Mouse (Mus musculus): ENCODE results near the gene Nsun2. TPM values are rescaled to one million over a fixed set of nuclear protein-coding genes. Genes with fewer than 3 reads are reported as not detected.
A peak's percentile ranks its signal among the peaks of the same experiment; 100 is the strongest.

Gene Nsun2
- polyA plus RNA-seq, 1 experiment from 2014 or later, result 75.2 TPM

GRCm38 (mm10) chr13:69542571-69543352 lies 9.2 kb downstream of the Nsun2 start:
- no peak overlapping the region for H3K9ac ChIP-seq
- no peaks in the 10 kb centered on the region for H3K36me3 ChIP-seq
- H3K4me3 ChIP-seq, result no peak overlapping the region
- ATAC-seq (ENCODE audit: low FRiP score), result no peak
- no peaks in the 10 kb centered on the region for H3K9me3 ChIP-seq
- no peaks in the 10 kb centered on the region for H3K27me3 ChIP-seq
- H3K4me1 ChIP-seq (replicated peaks), result peaks cover 44% of the 10 kb centered on the region
- H3K4me2 ChIP-seq, result no peak overlapping the region
- WGBS, result 36% methylated on average over 17 of the region's 17 CpGs
- no peak overlapping the region for H3K27ac ChIP-seq

- no peaks in the 10 kb centered on the region for H3K9me3 ChIP-seq
- peak; percentile 41; the same call in 1 of the 2 replicates for ATAC-seq (ENCODE audit: low FRiP score)
- peak overlapping the region; percentile 39 for H3K4me2 ChIP-seq
- no peak overlapping the region for H3K27ac ChIP-seq
- no peaks in the 10 kb centered on the region for H3K27me3 ChIP-seq
- H3K4me1 ChIP-seq (replicated peaks), result peaks cover 39% of the 10 kb centered on the region
- no peaks in the 10 kb centered on the region for H3K36me3 ChIP-seq
- peak overlapping the region; percentile 39; the same call in 1 of the 2 replicates for H3K9ac ChIP-seq
- 34% methylated on average over 12 of the region's 12 CpGs for WGBS
- 0 out of 2 replicates have a peak overlapping the region, but pooled peaks have one; percentile 8 for H3K4me3 ChIP-seq
Measured at GRCm38 (mm10) chr13:69543595-69543994, 10.0 kb downstream of the Nsun2 start.

GRCm38 (mm10) chr13:69545019-69545418 lies 11.5 kb downstream of the Nsun2 start:
- ATAC-seq (ENCODE audit: low FRiP score), result no peak
- Histone ChIP-seq H3K9ac (no peak overlapping the region), H3K4me1 (replicated peaks) (peaks cover 25% of the 10 kb centered on the region), H3K4me3 (no peak overlapping the region), H3K9me3 (no peaks in the 10 kb centered on the region), H3K27ac (no peak overlapping the region), H3K27me3 (no peaks in the 10 kb centered on the region), H3K36me3 (no peaks in the 10 kb centered on the region), H3K4me2 (no peak overlapping the region)
- WGBS, result 20% methylated on average over 3 of the region's 3 CpGs

GRCm38 (mm10) chr13:69547488-69548180 lies 14.1 kb downstream of the Nsun2 start:
- no peak for ATAC-seq (ENCODE audit: low FRiP score)
- no peak overlapping the region for H3K4me3 ChIP-seq
- H3K27me3 ChIP-seq, result no peaks in the 10 kb centered on the region
- H3K9ac ChIP-seq, result no peak overlapping the region
- WGBS, result 67% methylated on average over 16 of the region's 16 CpGs
- H3K9me3 ChIP-seq, result no peaks in the 10 kb centered on the region
- H3K36me3 ChIP-seq, result no peaks in the 10 kb centered on the region
- H3K4me2 ChIP-seq, result no peak overlapping the region
- peaks cover 15% of the 10 kb centered on the region for H3K4me1 ChIP-seq (replicated peaks)
- H3K27ac ChIP-seq, result no peak overlapping the region

DNA sequence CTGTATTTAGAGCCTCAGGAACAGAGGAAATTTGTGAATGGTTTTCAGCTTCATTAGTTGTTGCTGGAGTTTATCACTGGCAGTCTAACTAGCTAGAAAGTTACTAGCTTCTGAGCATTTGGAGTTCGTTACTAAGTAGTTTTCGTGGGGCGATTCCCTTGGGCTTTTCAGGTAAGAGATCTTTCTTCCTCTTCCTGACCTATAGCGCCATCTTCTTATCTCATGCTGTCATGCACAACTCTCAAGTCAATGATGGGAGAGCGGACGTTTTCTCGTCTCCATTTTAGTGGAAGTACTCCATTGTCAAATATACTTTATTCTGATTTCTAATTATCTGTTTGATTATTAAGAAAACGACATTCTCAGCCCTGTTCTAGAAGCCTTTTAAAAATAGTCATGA lies 16.4 kb downstream of the Nsun2 start:
- ATAC-seq (ENCODE audit: low FRiP score), result no peak
- Histone ChIP-seq H3K27me3 (no peaks in the 10 kb centered on the region), H3K9ac (no peak overlapping the region), H3K4me1 (replicated peaks) (no peaks in the 10 kb centered on the region), H3K4me2 (no peak overlapping the region), H3K27ac (no peak overlapping the region), H3K9me3 (no peaks in the 10 kb centered on the region), H3K36me3 (no peaks in the 10 kb centered on the region), H3K4me3 (no peak overlapping the region)
- 53% methylated on average over 8 of the region's 8 CpGs for WGBS

GRCm38 (mm10) chr13:69550831-69551230 lies 17.3 kb downstream of the Nsun2 start:
- no peaks in the 10 kb centered on the region for H3K9me3 ChIP-seq
- 89% methylated on average over 2 of the region's 2 CpGs for WGBS
- H3K9ac ChIP-seq, result no peak overlapping the region
- no peak overlapping the region for H3K4me2 ChIP-seq
- no peaks in the 10 kb centered on the region for H3K27me3 ChIP-seq
- no peak overlapping the region for H3K4me3 ChIP-seq
- H3K4me1 ChIP-seq (replicated peaks), result no peaks in the 10 kb centered on the region
- H3K36me3 ChIP-seq, result no peaks in the 10 kb centered on the region
- no peak overlapping the region for H3K27ac ChIP-seq
- ATAC-seq (ENCODE audit: low FRiP score), result no peak

DNA sequence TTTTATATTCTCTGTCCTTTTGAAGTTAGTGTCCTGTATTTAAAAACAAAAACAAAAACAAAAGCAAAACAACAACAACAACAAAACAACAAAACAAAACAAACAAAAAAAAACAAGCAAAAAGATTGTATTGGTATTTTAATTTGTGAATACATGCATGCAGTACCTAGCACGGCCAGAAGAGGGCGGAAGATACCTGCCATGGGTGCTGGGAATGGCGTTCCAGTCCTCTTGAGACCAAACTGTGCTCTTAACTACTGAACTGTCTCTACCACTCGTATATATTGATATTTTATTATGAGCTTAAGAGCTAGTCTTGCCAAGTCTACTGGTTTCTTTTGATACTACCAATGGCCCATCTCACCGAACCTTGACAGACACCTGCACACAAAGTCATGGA lies 19.5 kb downstream of the Nsun2 start:
- WGBS, result 25% methylated on average over 5 of the region's 5 CpGs
- H3K27me3 ChIP-seq, result no peaks in the 10 kb centered on the region
- 0 out of 2 replicates have a peak, but pooled peaks cover 2% of the 10 kb centered on the region for H3K4me1 ChIP-seq (replicated peaks)
- no peak overlapping the region for H3K4me3 ChIP-seq
- no peak overlapping the region for H3K4me2 ChIP-seq
- no peak overlapping the region for H3K27ac ChIP-seq
- no peaks in the 10 kb centered on the region for H3K36me3 ChIP-seq
- H3K9ac ChIP-seq, result no peak overlapping the region
- no peaks in the 10 kb centered on the region for H3K9me3 ChIP-seq
- ATAC-seq (ENCODE audit: low FRiP score), result no peak

- WGBS, result 79% methylated on average over 9 of the region's 9 CpGs
- ATAC-seq (ENCODE audit: low FRiP score), result no peak
- Histone ChIP-seq H3K27ac (no peak overlapping the region), H3K9ac (no peak overlapping the region), H3K27me3 (no peaks in the 10 kb centered on the region), H3K4me2 (no peak overlapping the region), H3K9me3 (no peaks in the 10 kb centered on the region), H3K36me3 (no peaks in the 10 kb centered on the region), H3K4me1 (replicated peaks) (peaks cover 11% of the 10 kb centered on the region), H3K4me3 (no peak overlapping the region)
Measured at GRCm38 (mm10) chr13:69554255-69554654, 20.7 kb downstream of the Nsun2 start.

- Histone ChIP-seq H3K36me3 (no peaks in the 10 kb centered on the region), H3K27me3 (no peaks in the 10 kb centered on the region), H3K27ac (no peak overlapping the region), H3K4me2 (no peak overlapping the region), H3K4me3 (no peak overlapping the region), H3K9me3 (no peaks in the 10 kb centered on the region), H3K4me1 (replicated peaks) (peaks cover 16% of the 10 kb centered on the region), H3K9ac (no peak overlapping the region)
- 23% methylated on average over 8 of the region's 8 CpGs for WGBS
- ATAC-seq (ENCODE audit: low FRiP score), result no peak
Measured at GRCm38 (mm10) chr13:69555045-69555444, 21.5 kb downstream of the Nsun2 start.

DNA sequence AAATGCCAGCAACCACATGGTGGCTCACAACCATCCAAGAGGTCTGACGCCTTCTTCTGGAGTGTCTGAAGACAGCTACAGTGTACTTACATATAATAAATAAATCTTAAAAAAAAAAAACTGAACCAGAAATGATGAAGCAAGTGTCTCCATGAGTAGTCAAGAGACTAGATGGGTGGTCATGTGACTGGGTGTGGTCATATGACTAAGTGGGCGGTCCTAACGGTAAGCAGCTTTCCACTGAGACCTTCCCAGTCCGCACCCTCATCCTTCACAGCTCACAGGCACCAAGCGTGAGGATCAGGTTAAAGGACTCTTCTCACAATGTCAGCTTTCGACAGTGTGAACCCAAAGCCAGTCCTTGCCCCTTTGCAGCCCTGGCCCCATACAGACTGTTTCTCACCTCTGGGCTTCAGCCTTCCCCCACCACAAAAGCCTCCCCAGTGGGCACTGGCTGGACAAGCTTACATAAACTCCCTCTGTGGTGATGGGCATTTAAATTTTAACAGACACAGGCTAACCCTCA lies 22.5 kb downstream of the Nsun2 start:
- no peaks in the 10 kb centered on the region for H3K9me3 ChIP-seq
- ATAC-seq (ENCODE audit: low FRiP score), result no peak
- H3K4me1 ChIP-seq (replicated peaks), result peaks cover 16% of the 10 kb centered on the region
- no peaks in the 10 kb centered on the region for H3K27me3 ChIP-seq
- H3K4me3 ChIP-seq, result no peak overlapping the region
- H3K27ac ChIP-seq, result no peak overlapping the region
- H3K36me3 ChIP-seq, result no peaks in the 10 kb centered on the region
- H3K9ac ChIP-seq, result no peak overlapping the region
- no peak overlapping the region for H3K4me2 ChIP-seq
- WGBS, result 88% methylated on average over 6 of the region's 6 CpGs

- Histone ChIP-seq H3K27ac (no peak overlapping the region), H3K4me1 (replicated peaks) (peaks cover 16% of the 10 kb centered on the region), H3K4me3 (no peak overlapping the region), H3K4me2 (no peak overlapping the region), H3K9me3 (no peaks in the 10 kb centered on the region), H3K36me3 (no peaks in the 10 kb centered on the region), H3K9ac (no peak overlapping the region), H3K27me3 (no peaks in the 10 kb centered on the region)
- no peak for ATAC-seq (ENCODE audit: low FRiP score)
Measured at GRCm38 (mm10) chr13:69556728-69557127, 23.2 kb downstream of the Nsun2 start.

DNA sequence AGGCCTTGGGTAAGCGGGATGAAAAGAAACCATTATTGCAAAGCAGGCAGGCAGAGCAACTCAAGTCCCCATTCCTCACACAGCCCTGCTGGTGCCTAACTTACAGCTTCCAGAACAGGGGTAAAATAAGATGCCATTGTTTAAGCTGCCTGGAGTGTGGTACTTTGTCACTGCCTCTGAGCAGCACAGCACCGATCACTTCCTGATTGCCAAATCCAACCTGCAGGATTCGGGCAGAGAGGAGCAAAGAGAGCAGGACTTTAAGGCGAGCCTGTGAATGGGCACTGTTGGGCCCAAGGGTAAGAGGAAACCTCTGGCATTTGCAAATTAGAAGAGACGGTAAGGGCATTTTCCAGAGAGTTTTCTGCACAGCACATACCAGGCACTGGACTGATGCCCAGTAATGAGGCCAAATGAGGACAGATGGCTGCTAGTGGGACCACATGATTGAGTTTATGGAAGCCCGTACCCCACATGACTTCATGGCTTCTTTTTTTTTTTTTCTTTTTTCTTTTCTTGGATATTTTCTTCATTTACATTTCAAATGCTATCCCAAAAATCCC lies 24.6 kb downstream of the Nsun2 start:
- Histone ChIP-seq H3K4me3 (no peak overlapping the region), H3K27ac (no peak overlapping the region), H3K9me3 (no peaks in the 10 kb centered on the region), H3K27me3 (no peaks in the 10 kb centered on the region), H3K4me1 (replicated peaks) (peaks cover 16% of the 10 kb centered on the region), H3K36me3 (no peaks in the 10 kb centered on the region), H3K4me2 (no peak overlapping the region), H3K9ac (no peak overlapping the region)
- ATAC-seq (ENCODE audit: low FRiP score), result no peak
- WGBS, result 75% methylated on average over 6 of the region's 6 CpGs
